Mouse (Mus musculus) limb, embryonic 15.5 days (tissue): ENCODE data around the gene Hydin. TPM values are rescaled to one million over a fixed set of nuclear protein-coding genes. Genes with fewer than 3 reads are reported as not detected.
"Not testable (repeated sequence)": the region's sequence is repeated elsewhere in the genome, so short reads cannot be mapped to it uniquely, and the experiment has no call there.

Source experiments
- ATAC-seq: fragments of 200-750 bp; cut with Nextera tagmentation; 2 replicates; pipeline ENCODE4 v1.8.0; 2017; ENCODE audit warnings: low read depth, moderate TSS enrichment; ENCODE audit not compliant: insufficient number of reproducible peaks, low FRiP score, low TSS enrichment
- H3K27ac ChIP-seq: fragments of 300-500 bp; sonication (generic); 2 replicates; pipeline ENCODE4 v1.5.1; 2015; ENCODE audit warnings: moderate library complexity, mild to moderate bottlenecking, inconsistent platforms
- H3K27me3 ChIP-seq: fragments of 300-500 bp; sonication (generic); 2 replicates; pipeline ENCODE4 v1.6.1; 2015; ENCODE audit warnings: inconsistent platforms
- H3K36me3 ChIP-seq: fragments of 300-500 bp; sonication (generic); 2 replicates; pipeline ENCODE4 v1.6.1; 2015; ENCODE audit warnings: inconsistent platforms
- H3K4me1 ChIP-seq: fragments of 300-500 bp; sonication (generic); 2 replicates; pipeline ENCODE4 v1.6.1; 2015; ENCODE audit warnings: inconsistent platforms
- H3K4me2 ChIP-seq: fragments of 300-500 bp; sonication (generic); 2 replicates; pipeline ENCODE4 v1.6.1; 2015; ENCODE audit warnings: mild to moderate bottlenecking, inconsistent platforms
- H3K4me3 ChIP-seq: fragments of 300-500 bp; sonication (generic); 2 replicates; pipeline ENCODE4 v1.5.1; 2015; ENCODE audit warnings: mild to moderate bottlenecking, inconsistent platforms
- H3K9ac ChIP-seq: fragments of 300-500 bp; sonication (generic); 2 replicates; pipeline ENCODE4 v1.6.1; 2015; ENCODE audit warnings: inconsistent platforms
- H3K9me3 ChIP-seq: fragments of 300-500 bp; sonication (generic); 2 replicates; pipeline ENCODE4 v1.6.1; 2016; ENCODE audit warnings: inconsistent platforms
- WGBS: fragments of 180-500 bp; shearing (Covaris S2); methylation state at CpG from one replicate; pipeline ENCODE4 v1.1.7; 2015; 5-methylcytosine and 5-hydroxymethylcytosine counted together
- polyA plus RNA-seq: library from polyadenylated mRNA; unstranded; fragments of >200 nt; fragmentation: Nextera tagmentation; extraction: Ambion mirVana; gene quantifications from 2 replicates; pipeline ENCODE4 v1.2.1, GENCODE M21; 2015

The Hydin gene
- polyA plus RNA-seq, 1 experiment from 2014 or later: 0.01 TPM

GRCm38 (mm10) chr8:110340090-110340703, 73.4 kb downstream of the Hydin start:
- WGBS: 73% methylated on average over 12 of the region's 12 CpGs
- Histone ChIP-seq H3K9ac (no peak overlapping the region), H3K4me1 (no peaks in the 10 kb centered on the region), H3K36me3 (no peaks in the 10 kb centered on the region), H3K4me3 (no peak overlapping the region), H3K27me3 (no peaks in the 10 kb centered on the region), H3K4me2 (no peak overlapping the region), H3K9me3 (no peaks in the 10 kb centered on the region), H3K27ac (no peak overlapping the region)
- ATAC-seq: no peak

GRCm38 (mm10) chr8:110345697-110346394, 79.1 kb downstream of the Hydin start:
- WGBS: 80% methylated on average over 12 of the region's 12 CpGs
- Histone ChIP-seq H3K9ac (no peak overlapping the region), H3K27ac (no peak overlapping the region), H3K9me3 (no peaks in the 10 kb centered on the region), H3K27me3 (no peaks in the 10 kb centered on the region), H3K4me2 (no peak overlapping the region), H3K36me3 (no peaks in the 10 kb centered on the region), H3K4me1 (no peaks in the 10 kb centered on the region), H3K4me3 (no peak overlapping the region)
- no peak for ATAC-seq

- Histone ChIP-seq H3K4me1 (no peaks in the 10 kb centered on the region), H3K4me3 (no peak overlapping the region), H3K36me3 (no peaks in the 10 kb centered on the region), H3K27me3 (no peaks in the 10 kb centered on the region), H3K9ac (no peak overlapping the region), H3K27ac (no peak overlapping the region), H3K4me2 (no peak overlapping the region), H3K9me3 (no peaks in the 10 kb centered on the region)
- no peak for ATAC-seq
- 79% methylated on average over 1 of the region's 1 CpGs for WGBS
Observed at GRCm38 (mm10) chr8:110346915-110347314, 80.1 kb downstream of the Hydin start.

- ATAC-seq: no peak
- H3K4me3 ChIP-seq: no peak overlapping the region
- no peak overlapping the region for H3K9ac ChIP-seq
- H3K27ac ChIP-seq: no peak overlapping the region
- no peaks in the 10 kb centered on the region for H3K4me1 ChIP-seq
- H3K27me3 ChIP-seq: no peaks in the 10 kb centered on the region
- WGBS: 83% methylated on average over 3 of the region's 3 CpGs
- no peak overlapping the region for H3K4me2 ChIP-seq
- H3K36me3 ChIP-seq: no peaks in the 10 kb centered on the region
- H3K9me3 ChIP-seq: no peaks in the 10 kb centered on the region
Observed at GRCm38 (mm10) chr8:110350725-110351124, 83.9 kb downstream of the Hydin start.

GRCm38 (mm10) chr8:110351909-110352308, 85.1 kb downstream of the Hydin start:
- Histone ChIP-seq H3K4me3 (no peak overlapping the region), H3K4me2 (no peak overlapping the region), H3K36me3 (no peaks in the 10 kb centered on the region), H3K27me3 (no peaks in the 10 kb centered on the region), H3K27ac (no peak overlapping the region), H3K4me1 (no peaks in the 10 kb centered on the region), H3K9me3 (no peaks in the 10 kb centered on the region), H3K9ac (no peak overlapping the region)
- 77% methylated on average over 5 of the region's 5 CpGs for WGBS
- ATAC-seq: no peak

- no peak for ATAC-seq
- Histone ChIP-seq H3K27ac (no peak overlapping the region), H3K4me2 (no peak overlapping the region), H3K9ac (no peak overlapping the region), H3K4me1 (no peaks in the 10 kb centered on the region), H3K36me3 (no peaks in the 10 kb centered on the region), H3K9me3 (no peaks in the 10 kb centered on the region), H3K27me3 (no peaks in the 10 kb centered on the region), H3K4me3 (no peak overlapping the region)
- WGBS: 79% methylated on average over 4 of the region's 4 CpGs
Observed at GRCm38 (mm10) chr8:110362975-110363374, 96.2 kb downstream of the Hydin start.

- Histone ChIP-seq H3K9me3 (no peaks in the 10 kb centered on the region), H3K4me1 (no peaks in the 10 kb centered on the region), H3K36me3 (no peaks in the 10 kb centered on the region), H3K27ac (no peak overlapping the region), H3K4me2 (no peak overlapping the region), H3K27me3 (no peaks in the 10 kb centered on the region), H3K9ac (no peak overlapping the region), H3K4me3 (no peak overlapping the region)
- 78% methylated on average over 13 of the region's 13 CpGs for WGBS
- no peak for ATAC-seq
Observed at GRCm38 (mm10) chr8:110372836-110373235, 106.1 kb downstream of the Hydin start.

GRCm38 (mm10) chr8:110373695-110374094, 106.9 kb downstream of the Hydin start:
- WGBS: 82% methylated on average over 4 of the region's 4 CpGs
- no peak for ATAC-seq
- H3K4me3 ChIP-seq: no peak overlapping the region

GRCm38 (mm10) chr8:110382751-110383150, 116.0 kb downstream of the Hydin start:
- Histone ChIP-seq H3K27me3 (no peaks in the 10 kb centered on the region), H3K9ac (no peak overlapping the region), H3K4me1 (no peaks in the 10 kb centered on the region), H3K27ac (no peak overlapping the region), H3K9me3 (no peaks in the 10 kb centered on the region), H3K36me3 (no peaks in the 10 kb centered on the region), H3K4me3 (no peak overlapping the region), H3K4me2 (no peak overlapping the region)
- 57% methylated on average over 8 of the region's 8 CpGs for WGBS
- ATAC-seq: no peak

More at GRCm38 (mm10) chr8:110373695-110374094, 106.9 kb downstream of the Hydin start:
- Histone ChIP-seq H3K27me3 (no peaks in the 10 kb centered on the region), H3K9me3 (no peaks in the 10 kb centered on the region), H3K4me2 (no peak overlapping the region), H3K27ac (no peak overlapping the region), H3K9ac (no peak overlapping the region), H3K4me1 (no peaks in the 10 kb centered on the region), H3K36me3 (no peaks in the 10 kb centered on the region)

GRCm38 (mm10) chr8:110384632-110385031, 117.9 kb downstream of the Hydin start:
- H3K27me3 ChIP-seq, ATAC-seq, H3K9me3 ChIP-seq, H3K4me2 ChIP-seq, H3K36me3 ChIP-seq, H3K27ac ChIP-seq, H3K4me3 ChIP-seq, H3K4me1 ChIP-seq, H3K9ac ChIP-seq: not testable (repeated sequence)
- WGBS: 85% methylated on average over 6 of the region's 6 CpGs

- Histone ChIP-seq H3K27ac (no peak overlapping the region), H3K27me3 (no peaks in the 10 kb centered on the region), H3K9me3 (no peaks in the 10 kb centered on the region), H3K36me3 (no peaks in the 10 kb centered on the region), H3K4me1 (no peaks in the 10 kb centered on the region), H3K4me3 (no peak overlapping the region), H3K4me2 (no peak overlapping the region), H3K9ac (no peak overlapping the region)
- ATAC-seq: no peak
- 77% methylated on average over 4 of the region's 4 CpGs for WGBS
Observed at GRCm38 (mm10) chr8:110395656-110396055, 128.9 kb downstream of the Hydin start.

- no peak for ATAC-seq
- Histone ChIP-seq H3K36me3 (no peaks in the 10 kb centered on the region), H3K9ac (no peak overlapping the region), H3K4me1 (no peaks in the 10 kb centered on the region), H3K9me3 (no peaks in the 10 kb centered on the region), H3K27ac (no peak overlapping the region), H3K27me3 (no peaks in the 10 kb centered on the region), H3K4me3 (no peak overlapping the region), H3K4me2 (no peak overlapping the region)
- 86% methylated on average over 6 of the region's 6 CpGs for WGBS
Observed at GRCm38 (mm10) chr8:110400536-110400935, 133.8 kb downstream of the Hydin start.
